Mouse (Mus musculus): ENCODE measurements around the gene Txlng.
A peak's percentile ranks its signal among the peaks of the same experiment; 100 is the strongest.

Txlng gene

GRCm38 (mm10) chrX:162760115-162760942 lies 68.9 kb downstream of the Txlng start, which contains the start of gene Rbbp7:
Rbbp7 (plus strand) TSS chrX:162760402.
- DNase-seq (ENCODE audit: low spot score), result peak; percentile 63

GRCm38 (mm10) chrX:162759251-162760114 lies 69.8 kb downstream of the Txlng start:
- peak; percentile 24 for DNase-seq (ENCODE audit: low spot score)

- DNase-seq (ENCODE audit: low spot score), result no peak
Observed at GRCm38 (mm10) chrX:162756058-162756457, 73.2 kb downstream of the Txlng start.

GRCm38 (mm10) chrX:162754314-162754713 lies 74.9 kb downstream of the Txlng start:
- no peak for DNase-seq (ENCODE audit: low spot score)

- no peak for DNase-seq (ENCODE audit: low spot score)
Observed at GRCm38 (mm10) chrX:162752418-162752817, 76.8 kb downstream of the Txlng start.

GRCm38 (mm10) chrX:162748696-162749420 lies 80.4 kb downstream of the Txlng start:
- no peak for DNase-seq (ENCODE audit: low spot score)

GRCm38 (mm10) chrX:162736140-162736659 lies 93.1 kb downstream of the Txlng start:
- DNase-seq (ENCODE audit: low spot score), result no peak

GRCm38 (mm10) chrX:162734997-162735929 lies 94.0 kb downstream of the Txlng start:
- DNase-seq (ENCODE audit: low spot score), result peak; percentile 62

- no peak for DNase-seq (ENCODE audit: low spot score)
Observed at GRCm38 (mm10) chrX:162730031-162730430, 99.2 kb downstream of the Txlng start.
